Mouse (Mus musculus) stomach, postnatal 0 days (tissue): ENCODE measurements at regions not wholly inside any gene's neighbourhood (a gene's known extent, or its start where the extent isn't known, plus 50 kb on each side); places are given as distances from the start of the nearest gene placed in this dataset.

Experiments
- CTCF ChIP-seq: IDR thresholded peaks from 2 replicates; pipeline ENCODE4 v1.5.1; 2016; ENCODE audit warnings: antibody characterized with exemption, low read depth, mild to moderate bottlenecking, moderate library complexity
- EP300 ChIP-seq: optimal IDR thresholded peaks from 2 replicates; pipeline ENCODE3; 2016; ENCODE audit warnings: antibody characterized with exemption

DNA sequence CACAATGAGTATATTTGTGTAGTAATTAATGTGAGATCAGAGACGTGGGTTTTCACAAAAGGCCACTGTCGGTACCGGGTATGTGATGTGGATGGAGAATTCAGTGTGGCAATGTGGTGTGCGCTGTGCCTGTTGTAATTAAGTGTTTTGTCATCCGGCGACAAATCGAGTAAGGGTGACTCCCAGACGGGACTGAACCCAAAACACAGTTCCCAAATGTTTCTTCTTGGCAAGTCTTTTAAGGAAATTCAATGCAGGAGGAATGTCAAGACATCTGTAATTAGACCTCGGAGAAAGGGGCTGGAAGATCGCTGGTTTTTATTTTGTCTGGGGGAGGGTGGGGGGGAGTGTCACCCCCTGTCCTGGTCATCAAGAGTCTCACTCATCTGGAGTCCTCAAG, 72.3 kb upstream of the Tbx3 start:
- TF ChIP-seq CTCF (no peak), EP300 (no peak)
